ENCODE assay signal across 8 mouse cellular contexts in the genomic region with DNA sequence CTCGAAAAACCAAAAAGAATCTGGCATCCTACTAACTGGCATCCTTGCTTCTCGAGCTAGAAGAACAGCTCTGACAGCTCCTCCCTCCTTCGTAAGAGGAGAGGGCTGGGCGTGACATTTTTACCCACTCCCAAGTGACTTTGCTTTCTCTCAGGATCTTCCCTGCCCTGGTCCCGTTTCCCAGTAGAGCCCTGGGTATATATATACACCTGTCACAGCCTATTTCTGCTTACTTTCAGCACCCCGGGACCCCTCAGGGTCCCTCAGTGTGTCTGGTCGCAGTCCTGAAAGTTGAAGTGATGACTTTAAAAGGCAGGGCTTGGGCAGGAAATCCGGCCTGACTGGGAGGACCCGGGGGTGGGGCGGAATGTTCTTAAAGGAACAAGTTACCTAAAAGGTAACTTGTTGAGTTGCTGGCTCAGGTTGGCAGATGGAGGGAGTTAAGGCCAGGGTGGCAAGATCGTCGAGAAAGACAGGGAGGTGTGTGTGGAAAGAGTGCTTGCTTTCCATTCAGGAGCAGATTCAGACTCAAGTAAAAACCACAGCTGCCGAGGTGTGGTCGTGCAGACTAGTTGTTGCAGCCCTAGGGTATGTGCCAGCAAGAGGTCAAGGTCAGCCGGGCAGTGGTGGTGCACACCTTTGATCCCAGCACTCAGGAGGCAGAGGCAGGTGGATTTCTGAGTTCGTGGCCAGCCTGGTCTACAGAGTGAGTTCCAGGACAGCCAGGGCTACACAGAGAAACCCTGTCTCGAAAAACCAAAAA. TPM values are rescaled to one million over a fixed set of nuclear protein-coding genes. Genes with fewer than 3 reads are reported as not detected.
A peak's percentile ranks its signal among the peaks of the same experiment; 100 is the strongest.
DNase-seq lines count a peak whose midpoint lies in the region; ATAC-seq and TF ChIP-seq lines count a peak whose summit lies in the region.

Gene Ghdc, minus strand, starts transcription at position 312 of the 763 bp plus-strand sequence.

- H3K27ac ChIP-seq in hindbrain, embryonic 14.5 days, result no peak within 1 kb of the TSS
- H3K27ac ChIP-seq in left cerebral cortex, adult 2 months, result peak within 1 kb of the TSS; percentile 77

- peak within 1 kb of the TSS; percentile 39 for H3K4me3 ChIP-seq in hindbrain, embryonic 14.5 days (replicated peaks; ENCODE audit: low read length)
- peak within 1 kb of the TSS; percentile 74 for H3K4me3 ChIP-seq in left cerebral cortex, adult 2 months

- DNase-seq in R1 (ENCODE audit: low read depth, low spot score), result peak; percentile 87
- peak; percentile 74 to 87 for DNase-seq in cerebellum, postnatal 25 days
- peak; percentile 75 to 81 for DNase-seq in frontal cortex, postnatal 36 days (ENCODE audit: low spot score in 2 of 2)
- peak; percentile 64 for DNase-seq in hindbrain, embryonic 14.5 days (ENCODE audit: low spot score)
- DNase-seq in left cerebral cortex, adult 2 months (ENCODE audit: extremely low spot score in 1 of 2, low spot score in 2 of 2), result peak; percentile 73 to 77
- peak; percentile 78 for DNase-seq in right cerebral cortex, postnatal 14 days
- peak; percentile 68 to 83 for DNase-seq in urinary bladder, postnatal 4 days (ENCODE audit: low spot score in 2 of 2)

- H3K27me3 ChIP-seq in hindbrain, embryonic 14.5 days (ENCODE audit: control insufficient read depth, insufficient read depth, low read length), result no peaks in the 10 kb centered on the region

- no peaks in the 10 kb centered on the region for H3K4me1 ChIP-seq in hindbrain, embryonic 14.5 days (replicated peaks; ENCODE audit: control insufficient read depth, insufficient read depth, low read length)

- TF ChIP-seq CTCF in left cerebral cortex, adult 2 months (IDR thresholded peaks at IDR 0.05), result no peak

- peak within 1 kb of the TSS; percentile 26; the same call in 1 of the 2 replicates for H3K9ac ChIP-seq in hindbrain, embryonic 14.5 days

- intact Hi-C loops in left cerebral cortex, adult 2 months (cut with DNase I), result no loop called here

- H3K9me3 ChIP-seq in hindbrain, embryonic 14.5 days (ENCODE audit: control insufficient read depth, low read length), result no peaks in the 10 kb centered on the region

- peak; percentile 55; the same call in 1 of the 2 replicates for ATAC-seq in hindbrain, embryonic 14.5 days (ENCODE audit: low FRiP score)
- ATAC-seq in megakaryocyte progenitor cell, adult 5-6 weeks (replicated peaks; ENCODE audit: poor library complexity), result peak; percentile 92

- 22% methylated on average over 17 of the region's 17 CpGs for WGBS in hindbrain, embryonic 14.5 days

- peak within 1 kb of the TSS; percentile 46 for H3K4me2 ChIP-seq in hindbrain, embryonic 14.5 days (replicated peaks)

- no peaks in the 10 kb centered on the region for H3K36me3 ChIP-seq in hindbrain, embryonic 14.5 days (replicated peaks; ENCODE audit: control insufficient read depth, insufficient read depth)

RNA-seq across cellular contexts. Expression of gene Ghdc, which starts in this region (rescaled TPM):
- polyA plus RNA-seq in hindbrain, embryonic 14.5 days (2014; fragmentation: Nextera tagmentation; extraction: Ambion mirVana), result 2.7 and 4.4 TPM in 2 replicates
- 1 to 10 TPM; 7.3 TPM for total RNA-seq in left cerebral cortex, adult 2 months (2021)
- 1.8 and 3.1 TPM in 2 replicates for total RNA-seq in megakaryocyte progenitor cell, adult 5-6 weeks (2015)
- 1.4 and 1.6 TPM in 2 replicates for total RNA-seq in megakaryocyte progenitor cell, adult 5-6 weeks (2017)
